Mouse (Mus musculus) gastrocnemius, adult 2 months (tissue): Measurements from ENCODE around the gene Cyp4f14. TPM values are rescaled to one million over a fixed set of nuclear protein-coding genes. Genes with fewer than 3 reads are reported as not detected.
"Not testable (repeated sequence)": the region's sequence is repeated elsewhere in the genome, so short reads cannot be mapped to it uniquely, and the experiment has no call there.

ENCODE experiments used
- DNase-seq: peaks from one replicate; pipeline ENCODE4 v3.0.0; 2022
- H3K27ac ChIP-seq: fragments of 200-600 bp; 2 replicates; pipeline ENCODE4 v1.8.1; 2022; ENCODE audit warnings: mild to moderate bottlenecking
- H3K4me3 ChIP-seq: fragments of 200-600 bp; 2 replicates; pipeline ENCODE4 v1.8.1; 2022; ENCODE audit warnings: mild to moderate bottlenecking, moderate library complexity
- CTCF ChIP-seq: fragments of 200-600 bp; IDR thresholded peaks from 2 replicates; pipeline ENCODE4 v1.8.1; 2022; ENCODE audit warnings: antibody characterized with exemption, mild to moderate bottlenecking, moderate library complexity
- intact Hi-C: fragments of 180-260 bp; cut with DNase I; formaldehyde crosslinking; loops from one replicate; pipeline ENCODE4 v1.15.1; 2025
- total RNA-seq, 2 experiments: library from RNA; stranded (reverse); gene quantifications; 2 replicates each; pipeline ENCODE4 v1.2.3; 2021

Gene Cyp4f14
- total RNA-seq, 2 experiments from 2014 or later, result 0.17 TPM; not detected in 1

DNA sequence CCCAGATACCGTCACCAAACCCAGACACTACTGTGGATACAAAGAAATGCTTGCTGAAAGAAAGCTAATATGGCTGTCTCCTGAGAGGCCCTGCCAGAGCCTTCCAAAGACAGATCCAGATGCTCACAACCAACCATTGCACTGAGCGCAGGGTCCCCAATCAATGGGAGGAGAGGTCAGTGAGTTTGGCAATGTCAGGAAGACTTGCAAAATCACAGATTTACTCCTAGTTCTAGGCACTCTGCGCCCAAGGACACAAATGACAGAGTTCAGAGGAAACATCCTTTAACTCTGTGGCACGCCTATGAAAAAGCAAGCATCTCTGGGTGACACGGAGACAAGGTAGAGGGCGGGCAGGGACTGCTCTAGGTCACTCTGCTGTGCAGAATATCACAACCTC lies 27.5 kb downstream of the Cyp4f14 start:
- TF ChIP-seq CTCF, result no peak
- intact Hi-C loops, result loop anchor here (2.0 to 5.0 kb wide), 3 partner anchors 57 to 117 kb away; partner anchors contain the start of genes Cyp4f13 and Zfp472
- DNase-seq, result no peak
- H3K27ac ChIP-seq, result no peak overlapping the region
- no peak overlapping the region for H3K4me3 ChIP-seq

DNA sequence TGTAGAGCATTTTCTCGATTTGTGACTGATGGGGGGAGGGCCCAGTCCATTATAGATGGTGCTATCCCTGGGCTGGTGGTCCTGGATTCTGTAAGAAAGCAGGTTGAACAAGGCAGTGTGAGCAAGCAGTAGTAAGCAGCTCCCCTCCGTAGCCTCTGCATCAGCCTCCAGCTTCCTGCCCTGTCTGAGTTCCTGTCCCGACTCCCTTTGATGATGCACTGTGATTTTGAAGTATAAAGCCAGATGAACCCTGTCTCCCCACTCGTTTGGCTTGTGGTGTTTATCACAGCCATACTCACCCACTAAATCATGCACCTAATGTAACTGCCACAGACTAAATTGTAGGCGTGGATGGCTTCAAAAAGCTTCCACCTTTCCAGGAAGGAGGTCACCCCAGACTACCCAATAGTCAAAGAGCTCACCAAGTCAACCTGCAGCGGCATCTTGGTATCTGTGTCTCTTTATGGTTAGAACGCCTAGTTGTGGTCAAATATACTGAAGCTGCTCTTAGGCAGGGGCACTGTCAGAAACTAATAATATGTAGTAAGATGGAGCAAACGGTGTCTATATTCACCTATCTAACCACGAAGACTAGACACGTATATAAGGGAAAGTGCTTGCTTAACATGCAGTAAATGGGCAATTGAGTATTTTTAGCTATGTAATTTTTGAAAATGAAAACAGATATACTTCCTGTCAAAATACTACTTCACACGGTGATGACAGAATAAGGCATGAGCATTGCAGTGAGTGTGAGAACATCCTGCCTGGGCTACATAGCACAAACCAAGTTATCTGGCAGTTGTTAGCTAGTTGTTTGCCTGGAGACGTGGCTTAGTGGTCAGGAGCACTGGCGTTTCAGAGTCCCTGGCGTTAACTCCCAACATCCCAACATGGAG lies 36.6 kb downstream of the Cyp4f14 start:
- no peak for DNase-seq
- Histone ChIP-seq H3K4me3 (no peak overlapping the region), H3K27ac (no peak overlapping the region)
- intact Hi-C loops, result no loop called here
- no peak for TF ChIP-seq CTCF

DNA sequence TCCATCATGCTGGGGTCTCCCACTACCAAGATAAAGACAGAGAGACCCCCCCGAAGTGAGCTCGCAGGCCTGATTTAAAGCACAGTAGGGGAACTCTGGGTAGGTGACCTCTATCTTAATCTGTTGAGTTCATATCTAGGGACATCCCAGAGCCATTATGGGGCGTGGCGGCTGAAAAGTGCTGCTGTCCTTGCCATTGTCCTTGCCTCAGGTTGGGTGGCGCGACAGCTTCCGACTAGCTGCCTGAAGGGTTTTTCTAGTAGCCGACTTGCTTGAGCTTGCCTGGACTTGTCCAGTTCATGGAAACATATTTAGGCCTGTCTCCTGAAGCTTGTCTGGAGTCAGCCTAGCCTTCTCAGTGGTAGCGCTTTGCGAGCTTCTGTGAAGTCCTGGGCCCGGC lies 38.4 kb downstream of the Cyp4f14 start:
- H3K4me3 ChIP-seq, result no peak overlapping the region
- no peak for DNase-seq
- intact Hi-C loops, result no loop called here

DNA sequence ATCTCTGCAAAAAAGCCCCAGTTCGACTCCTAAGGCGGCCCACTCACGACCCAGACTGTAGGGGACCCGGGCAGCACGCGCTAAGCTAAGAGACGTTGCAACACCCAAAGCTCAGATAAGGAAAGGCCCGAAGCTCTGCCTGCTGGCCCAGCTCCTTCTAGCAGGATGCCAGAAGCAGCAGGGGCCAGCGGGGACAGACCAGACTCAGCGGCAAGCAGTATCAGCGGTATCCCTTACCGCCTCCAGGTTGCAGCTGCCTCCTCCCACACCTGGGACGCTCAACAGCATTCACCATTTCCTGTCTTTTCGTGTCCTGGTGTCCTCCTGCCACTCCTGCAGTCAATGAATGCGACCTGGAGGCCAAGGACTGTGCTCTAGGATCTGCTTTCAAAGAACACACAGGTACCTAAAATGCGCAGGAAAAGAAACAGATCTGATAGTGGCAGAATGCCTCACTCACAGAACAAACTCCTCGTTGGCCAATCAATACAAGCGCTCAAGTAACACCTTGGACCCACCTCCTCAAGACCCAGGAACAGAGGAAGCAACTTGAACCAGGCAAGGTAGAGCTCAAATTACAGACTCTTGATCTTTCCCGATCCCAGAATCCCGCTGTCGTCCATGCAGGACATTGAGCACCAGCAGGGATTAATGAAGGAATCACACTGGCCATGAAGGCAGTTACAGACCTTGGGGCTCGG lies 39.5 kb downstream of the Cyp4f14 start:
- no peak for TF ChIP-seq CTCF
- no peak overlapping the region for H3K4me3 ChIP-seq
- peak; percentile 29 for DNase-seq
- no peak overlapping the region for H3K27ac ChIP-seq
- intact Hi-C loops, result no loop called here

More for the DNA sequence above, 38.4 kb downstream of the Cyp4f14 start:
- no peak for TF ChIP-seq CTCF
- no peak overlapping the region for H3K27ac ChIP-seq

DNA sequence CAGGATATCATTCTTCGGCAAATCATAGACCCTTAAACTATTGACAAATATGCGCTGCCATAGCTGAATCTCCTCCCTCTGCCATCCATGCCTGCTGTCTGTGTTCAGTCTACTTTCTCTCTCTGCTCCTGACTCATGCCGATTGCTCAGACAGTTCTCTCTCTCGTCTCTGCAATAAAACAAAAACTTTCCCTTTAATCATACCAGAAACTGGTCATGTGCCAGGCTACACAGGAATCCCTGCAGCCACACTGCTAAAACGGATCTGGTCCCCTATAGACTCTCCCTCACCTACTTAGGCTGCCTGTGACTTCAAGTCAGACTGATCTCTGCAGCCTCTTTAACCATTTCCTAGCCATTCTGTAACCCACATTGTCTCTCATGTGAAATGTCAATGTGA lies 44.4 kb downstream of the Cyp4f14 start:
- Histone ChIP-seq H3K4me3 (no peak overlapping the region), H3K27ac (no peak overlapping the region)
- TF ChIP-seq CTCF, result no peak
- intact Hi-C loops, result no loop called here
- DNase-seq, result no peak

DNA sequence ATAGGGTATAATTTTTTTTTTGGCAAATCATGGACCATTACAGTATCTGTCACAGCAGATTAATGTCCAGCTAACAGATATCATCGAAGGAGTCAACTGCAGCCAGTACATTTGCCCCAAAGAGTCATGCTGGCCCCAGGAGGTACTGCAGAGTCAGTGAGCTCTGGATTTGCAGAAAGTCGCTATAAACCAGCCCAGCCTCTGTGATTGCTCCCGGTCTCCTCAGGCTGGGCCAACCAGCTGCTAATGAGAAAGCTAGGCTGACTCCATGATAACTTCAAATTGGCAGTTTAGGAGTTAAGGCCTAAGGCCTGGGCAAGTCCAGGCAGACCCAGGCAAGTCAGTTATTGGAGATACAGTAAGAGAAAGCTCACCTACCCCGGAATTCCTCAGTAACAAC lies 45.1 kb downstream of the Cyp4f14 start:
- Histone ChIP-seq H3K4me3 (no peak overlapping the region), H3K27ac (no peak overlapping the region)
- no peak for DNase-seq
- intact Hi-C loops, result no loop called here
- TF ChIP-seq CTCF, result no peak

DNA sequence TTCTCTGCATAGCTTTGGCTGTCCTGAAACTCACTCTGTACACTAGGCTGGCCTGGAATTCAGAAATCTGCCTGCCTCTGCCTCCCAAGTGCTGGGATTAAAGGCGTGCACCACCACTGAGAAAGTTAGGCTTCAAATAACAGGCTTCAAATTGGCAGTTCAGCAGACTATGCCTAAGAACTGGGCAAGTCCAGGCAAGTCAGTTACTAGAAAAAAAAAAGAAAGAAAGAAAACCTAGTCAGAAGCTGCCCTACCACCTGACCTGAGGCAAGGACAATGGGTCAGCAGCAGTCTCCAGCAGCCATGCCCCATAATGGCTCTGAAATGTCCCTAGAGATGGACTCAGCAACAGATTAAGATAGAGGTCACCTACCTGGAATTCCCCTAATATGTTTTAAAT lies 45.7 kb downstream of the Cyp4f14 start:
- no peak for DNase-seq
- TF ChIP-seq CTCF, result no peak
- intact Hi-C loops, result no loop called here

DNA sequence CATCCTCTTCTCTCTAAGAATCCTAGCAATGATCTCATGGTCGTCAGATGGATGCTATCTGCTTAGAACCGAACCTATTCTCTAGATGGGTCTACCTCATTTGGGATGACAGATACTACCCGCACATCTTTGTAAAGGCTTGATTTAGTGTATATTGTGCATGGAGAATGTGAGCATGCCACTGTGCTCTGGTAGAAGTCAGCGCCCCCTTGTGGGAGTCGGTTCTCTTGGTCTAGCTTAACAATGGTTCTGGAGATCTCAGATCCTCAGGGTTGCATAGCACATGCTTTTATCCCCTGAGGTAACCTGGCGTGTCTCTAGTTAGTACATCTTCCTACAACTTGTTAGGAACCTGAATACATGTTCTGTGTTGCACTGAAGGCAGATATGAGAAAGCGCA lies 49.9 kb downstream of the Cyp4f14 start:
- H3K27ac ChIP-seq, H3K4me3 ChIP-seq, DNase-seq: not testable (repeated sequence)
- intact Hi-C loops, result loop anchor here (5.0 kb wide), 1 partner anchor 95 kb away; no protein-coding TSS in a partner anchor

More for the DNA sequence above, 45.7 kb downstream of the Cyp4f14 start:
- H3K27ac ChIP-seq, result no peak overlapping the region
- H3K4me3 ChIP-seq, result no peak overlapping the region

DNA sequence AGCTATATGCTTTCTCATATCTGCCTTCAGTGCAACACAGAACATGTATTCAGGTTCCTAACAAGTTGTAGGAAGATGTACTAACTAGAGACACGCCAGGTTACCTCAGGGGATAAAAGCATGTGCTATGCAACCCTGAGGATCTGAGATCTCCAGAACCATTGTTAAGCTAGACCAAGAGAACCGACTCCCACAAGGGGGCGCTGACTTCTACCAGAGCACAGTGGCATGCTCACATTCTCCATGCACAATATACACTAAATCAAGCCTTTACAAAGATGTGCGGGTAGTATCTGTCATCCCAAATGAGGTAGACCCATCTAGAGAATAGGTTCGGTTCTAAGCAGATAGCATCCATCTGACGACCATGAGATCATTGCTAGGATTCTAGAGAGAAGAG lies 60.4 kb downstream of the Cyp4f14 start:
- DNase-seq, intact Hi-C loops, H3K4me3 ChIP-seq: not testable (repeated sequence)

More for the DNA sequence above, 60.4 kb downstream of the Cyp4f14 start:
- H3K27ac ChIP-seq, result not testable (repeated sequence)

Other genes starting within 250 kb of the Cyp4f14 start
- not detected for gene Cyp4f15, start 231.7 kb downstream of the Cyp4f14 start, total RNA-seq
- 10 to 100 TPM; 25.0 to 25.9 TPM for gene Zfp871, start 129.1 kb downstream of the Cyp4f14 start, total RNA-seq
- gene Zfp811, start 107.4 kb downstream of the Cyp4f14 start, total RNA-seq, result under 1 TPM; 0.26 to 0.28 TPM
- gene Zfp799, start 87.1 kb downstream of the Cyp4f14 start, total RNA-seq, result 1 to 10 TPM; 5.6 to 7.4 TPM
- 1 to 10 TPM; 6.7 to 8.5 TPM for gene Zfp870, start 25.7 kb downstream of the Cyp4f14 start, total RNA-seq
- gene Cyp4f13, start 30.1 kb upstream of the Cyp4f14 start, total RNA-seq, result 10 to 100 TPM in 1 of 2 experiments, 1 to 10 TPM in 1; 8.8 to 11.0 TPM
- 1 to 10 TPM; 1.1 to 1.2 TPM for gene Zfp472, start 48.5 kb upstream of the Cyp4f14 start, total RNA-seq
- gene Zfp952, start 75.8 kb upstream of the Cyp4f14 start, total RNA-seq, result 1 to 10 TPM; 4.4 to 5.0 TPM
- gene Zfp763, start 116.1 kb upstream of the Cyp4f14 start, total RNA-seq, result 1 to 10 TPM; 2.6 to 3.2 TPM
- gene 4921501E09Rik, start 150.7 kb upstream of the Cyp4f14 start, total RNA-seq, result not detected
- gene Zfp563, start 172.0 kb upstream of the Cyp4f14 start, total RNA-seq, result 1 to 10 TPM; 3.5 to 5.0 TPM
- under 1 TPM; 0.28 to 0.59 TPM for gene Morc2b, start 222.3 kb upstream of the Cyp4f14 start, total RNA-seq